Mouse (Mus musculus): ENCODE data around the gene Arhgap25.
A peak's percentile ranks its signal among the peaks of the same experiment; 100 is the strongest.
"Not testable (repeated sequence)": the region's sequence is repeated elsewhere in the genome, so short reads cannot be mapped to it uniquely, and the experiment has no call there.

Gene Arhgap25

DNA sequence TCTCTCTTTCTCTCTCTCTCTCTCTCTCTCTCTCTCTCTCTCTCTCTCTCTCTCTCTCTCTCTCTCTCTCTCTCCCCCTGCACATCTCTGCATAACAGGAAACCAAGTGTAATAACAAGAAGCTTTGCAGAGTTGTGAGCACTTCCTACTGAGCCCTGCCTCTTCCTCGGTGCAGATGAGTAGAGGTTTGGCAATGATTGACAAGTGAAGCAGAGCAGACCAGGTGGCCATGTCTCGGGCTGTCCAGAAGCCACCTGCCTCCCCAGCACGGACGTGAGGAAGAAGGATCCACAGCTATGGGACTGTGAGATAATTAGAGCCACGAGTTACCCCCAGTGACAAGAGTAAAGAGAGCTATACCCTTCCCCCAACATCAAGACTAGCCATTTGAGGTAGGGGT, 29.1 kb downstream of the Arhgap25 start:
- DNase-seq (ENCODE audit: low read depth, low spot score) = no peak

GRCm38 (mm10) chr6:87503536-87503935, 29.5 kb downstream of the Arhgap25 start:
- DNase-seq (ENCODE audit: low read depth, low spot score) = no peak

DNA sequence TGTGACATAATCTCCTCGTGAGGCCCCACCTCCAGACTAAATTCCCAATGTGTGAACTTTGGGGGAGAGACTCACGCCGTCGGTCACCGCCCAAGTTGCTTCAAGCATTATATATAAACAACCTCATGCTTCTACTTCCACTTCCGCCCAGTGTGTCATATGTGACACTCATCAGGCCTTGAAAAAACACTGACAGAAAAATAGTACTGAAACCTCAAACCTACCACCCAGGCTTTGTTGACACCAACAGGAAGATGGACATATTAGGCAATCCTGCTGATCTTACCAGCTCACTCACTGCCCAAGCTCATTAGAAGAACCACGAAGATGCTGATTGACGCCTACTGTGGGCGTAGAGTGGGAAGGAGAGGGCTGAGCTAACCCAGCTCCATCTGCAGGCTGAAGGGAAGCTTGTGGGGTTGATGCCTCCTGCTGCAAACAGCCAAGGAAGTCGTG, 30.2 kb downstream of the Arhgap25 start:
- DNase-seq (ENCODE audit: low read depth, low spot score) = no peak

- no peak for DNase-seq (ENCODE audit: low read depth, low spot score)
These were observed 30.6 kb downstream of the Arhgap25 start for GRCm38 (mm10) chr6:87502411-87502810.

DNA sequence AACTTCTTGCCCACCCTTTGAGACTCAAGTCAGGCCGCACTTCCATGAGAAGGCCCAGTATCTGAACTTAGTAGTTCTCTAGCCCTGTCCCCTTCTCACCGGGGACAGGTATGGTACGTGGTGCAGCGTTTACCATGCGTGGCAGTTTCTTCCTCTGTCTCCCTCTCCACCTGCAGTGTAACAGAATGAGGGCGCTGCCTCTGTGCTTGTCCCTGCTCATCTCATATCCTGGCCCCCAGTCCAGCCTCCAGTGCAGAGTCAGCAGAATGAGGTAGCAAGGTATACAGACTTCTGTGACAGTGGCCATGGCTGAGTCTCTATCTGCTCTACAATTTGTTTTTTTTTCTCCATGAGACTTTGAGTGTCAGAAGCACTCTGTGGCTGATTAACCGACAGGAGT, 32.4 kb downstream of the Arhgap25 start:
- no peak for DNase-seq (ENCODE audit: low read depth, low spot score)

GRCm38 (mm10) chr6:87499791-87500190, 33.3 kb downstream of the Arhgap25 start:
- DNase-seq (ENCODE audit: low read depth, low spot score) = no peak

DNA sequence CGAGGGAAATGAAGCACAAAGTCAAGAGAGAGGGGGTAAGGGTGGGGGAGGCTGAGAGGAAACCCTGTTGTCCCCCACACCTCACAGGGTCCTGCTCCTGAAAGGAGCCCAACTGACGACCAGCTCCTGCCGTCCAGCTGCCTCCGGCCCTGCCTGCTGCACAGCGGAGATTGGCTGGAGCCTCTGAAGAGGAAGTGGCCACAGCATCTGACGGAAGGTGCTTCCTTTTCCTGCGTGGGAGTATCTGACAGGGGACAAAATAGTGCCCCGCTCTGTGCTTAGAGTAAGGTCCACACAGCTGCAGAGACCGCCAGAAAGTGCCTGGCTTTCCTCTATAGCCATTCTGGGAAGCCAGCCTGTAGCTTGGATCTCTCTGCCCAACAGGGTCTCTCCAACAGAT, 36.9 kb downstream of the Arhgap25 start:
- DNase-seq (ENCODE audit: low read depth, low spot score) = no peak

DNA sequence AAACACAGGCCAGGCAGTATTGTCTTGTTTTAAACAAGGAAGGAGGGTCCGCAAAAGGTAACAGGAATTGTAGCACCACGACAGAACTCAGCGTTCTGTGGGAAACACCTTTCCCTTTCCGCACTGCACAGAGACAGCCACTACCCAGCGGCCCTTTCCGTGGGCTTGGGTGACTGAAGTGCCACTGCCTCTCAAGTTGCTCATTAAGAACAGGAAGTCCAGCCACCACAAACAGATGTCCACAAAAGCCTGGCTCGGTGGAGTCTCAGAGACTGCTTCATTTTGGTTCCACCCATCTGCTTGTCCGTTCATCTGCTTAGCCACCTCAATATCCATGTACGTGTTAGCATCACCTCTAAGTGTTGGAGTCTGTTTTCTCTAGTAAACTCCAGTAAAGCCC, 38.7 kb downstream of the Arhgap25 start:
- DNase-seq (ENCODE audit: low read depth, low spot score) = no peak

GRCm38 (mm10) chr6:87487657-87488426, 45.2 kb downstream of the Arhgap25 start:
- no peak for DNase-seq (ENCODE audit: low read depth, low spot score)

- DNase-seq (ENCODE audit: low read depth, low spot score) = no peak
These were observed 48.3 kb downstream of the Arhgap25 start for GRCm38 (mm10) chr6:87484806-87485205.

GRCm38 (mm10) chr6:87483900-87484289, 49.2 kb downstream of the Arhgap25 start:
- DNase-seq (ENCODE audit: low read depth, low spot score) = no peak

- DNase-seq (ENCODE audit: low read depth, low spot score) = no peak
These were observed 49.7 kb downstream of the Arhgap25 start for GRCm38 (mm10) chr6:87483224-87483899.

- no peak for DNase-seq (ENCODE audit: low read depth, low spot score)
These were observed 53.6 kb downstream of the Arhgap25 start for GRCm38 (mm10) chr6:87479291-87479999.

DNA sequence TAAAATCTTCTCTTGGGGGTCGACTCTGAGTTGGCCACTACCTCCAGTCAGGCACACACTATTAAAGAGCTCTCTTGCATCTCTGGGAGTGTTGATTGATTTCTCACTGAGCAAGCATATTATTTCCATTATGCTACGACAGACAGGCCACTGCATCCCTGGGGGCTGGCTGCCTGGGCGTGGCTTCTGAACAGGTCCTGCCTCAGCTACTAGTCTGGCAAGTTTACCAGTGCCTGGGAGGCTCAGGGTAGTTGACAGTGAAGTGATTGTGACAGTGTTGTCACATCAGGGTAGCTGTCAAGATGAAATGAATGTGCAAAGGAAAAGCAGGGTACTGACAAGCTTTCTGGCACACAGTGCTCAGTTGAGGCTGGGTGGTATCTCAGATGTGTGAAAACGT, 54.2 kb downstream of the Arhgap25 start:
- no peak for DNase-seq (ENCODE audit: low read depth, low spot score)

DNA sequence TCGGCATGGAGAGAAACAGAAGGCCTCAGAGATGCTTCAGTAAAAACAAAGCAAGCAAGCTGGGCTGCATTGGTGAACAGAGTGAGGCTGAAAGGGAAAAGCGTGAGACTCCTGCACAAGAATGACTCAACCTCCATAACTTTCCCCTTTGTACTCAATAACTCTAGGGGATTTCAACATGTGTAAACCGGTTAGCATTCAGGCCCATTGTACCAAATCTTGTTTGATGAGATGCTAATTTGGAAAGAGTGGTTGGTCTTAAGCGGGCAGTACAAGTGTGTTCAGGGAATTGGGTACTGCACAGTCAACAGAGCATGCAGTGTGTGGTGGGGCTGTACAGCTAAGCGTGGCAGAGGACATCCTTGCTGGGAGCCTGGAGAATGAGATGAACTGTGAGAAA, 57.8 kb downstream of the Arhgap25 start:
- DNase-seq (ENCODE audit: low read depth, low spot score) = no peak

GRCm38 (mm10) chr6:87470098-87470497, 63.0 kb downstream of the Arhgap25 start:
- not testable (repeated sequence) for DNase-seq (ENCODE audit: low read depth, low spot score)

GRCm38 (mm10) chr6:87468372-87468771, 64.7 kb downstream of the Arhgap25 start:
- DNase-seq (ENCODE audit: low read depth, low spot score) = no peak

- DNase-seq (ENCODE audit: low read depth, low spot score) = no peak
These were observed 65.7 kb downstream of the Arhgap25 start for GRCm38 (mm10) chr6:87467373-87467772.

- DNase-seq (ENCODE audit: low read depth, low spot score) = peak; percentile 39
These were observed 66.8 kb downstream of the Arhgap25 start for GRCm38 (mm10) chr6:87466221-87466620.

DNA sequence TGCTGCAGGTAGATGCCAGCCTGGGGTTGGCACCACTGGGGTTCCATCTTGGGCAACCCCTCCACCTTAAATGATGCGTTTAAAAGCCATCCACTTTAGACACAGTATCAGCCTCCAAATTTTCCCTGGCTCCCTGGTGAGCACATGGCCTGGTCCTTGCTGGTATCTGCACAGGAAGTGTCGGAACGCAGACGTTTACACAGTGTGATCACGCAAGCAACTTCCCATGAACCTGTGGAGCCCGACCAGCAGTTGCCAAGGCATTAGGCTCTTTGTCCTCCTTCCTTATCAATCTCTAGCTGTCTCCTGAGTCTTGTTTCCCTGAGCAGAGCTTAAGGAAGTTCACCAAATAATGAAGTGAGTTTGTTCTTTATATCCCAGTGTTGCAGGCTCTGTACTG, 77.6 kb downstream of the Arhgap25 start:
- DNase-seq (ENCODE audit: low read depth, low spot score) = no peak

DNA sequence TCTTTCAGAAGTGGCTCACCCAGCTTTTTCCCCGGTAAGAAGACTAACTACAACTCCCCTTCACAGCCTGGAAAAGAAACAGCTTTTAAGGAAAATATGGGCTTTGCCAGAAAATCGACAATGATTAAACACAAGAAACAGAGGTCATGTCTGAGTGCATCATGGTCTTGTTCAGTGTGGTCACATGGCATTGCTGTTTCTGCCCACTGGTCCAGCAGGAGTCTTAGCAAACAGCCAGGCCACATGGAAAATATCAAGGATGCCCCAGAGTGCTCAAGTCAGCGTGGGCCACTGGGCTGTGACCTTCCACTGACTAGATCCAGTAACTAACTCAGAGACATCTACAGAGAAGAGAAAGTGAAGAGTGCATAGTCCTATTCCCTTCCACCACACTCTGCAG, 81.3 kb downstream of the Arhgap25 start:
- DNase-seq (ENCODE audit: low read depth, low spot score) = no peak

DNA sequence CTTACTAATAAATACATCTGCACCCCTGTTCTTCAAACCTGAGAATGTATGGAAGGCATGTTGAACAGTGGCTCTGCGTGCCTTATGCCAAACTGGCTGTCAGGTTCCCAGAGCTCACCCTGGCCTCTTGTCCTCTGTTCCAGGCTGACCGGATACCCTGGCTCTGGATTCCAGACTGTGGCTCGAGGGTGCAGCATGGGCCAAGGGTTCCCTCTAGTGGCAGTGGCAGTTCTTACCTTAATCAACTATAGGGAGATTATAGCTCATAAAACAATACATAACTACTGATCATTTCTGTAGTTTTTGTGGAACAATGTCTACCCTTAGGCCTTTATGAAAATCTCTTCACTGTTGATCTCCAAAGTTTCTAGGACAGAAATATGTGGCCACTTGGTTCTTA, 82.0 kb downstream of the Arhgap25 start:
- DNase-seq (ENCODE audit: low read depth, low spot score) = no peak

DNA sequence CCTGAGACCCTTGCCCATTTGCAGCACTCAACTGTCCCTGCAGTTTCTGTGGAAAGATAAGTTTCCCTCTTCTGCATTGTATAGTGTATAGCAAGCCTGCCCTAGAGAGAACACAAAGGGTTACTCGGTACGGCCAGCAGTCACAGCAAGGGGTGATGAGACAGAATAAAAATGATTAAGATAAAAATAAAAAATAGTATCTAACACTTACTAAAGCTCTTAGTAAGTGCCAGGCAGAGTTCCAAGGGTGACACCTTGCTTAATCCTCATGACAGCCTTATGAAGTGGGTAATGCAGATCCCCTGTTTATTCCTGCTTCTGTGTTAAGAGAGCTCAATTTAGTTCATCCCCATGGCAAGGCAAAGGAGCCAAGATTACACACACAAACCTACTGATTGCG, 83.5 kb downstream of the Arhgap25 start:
- no peak for DNase-seq (ENCODE audit: low read depth, low spot score)

Data from retina, postnatal 7 days (tissue).